Mouse (Mus musculus) megakaryocyte, embryonic 14.5 days (primary cell): ENCODE results near the gene Rbm3.

Source experiments
- FLI1 ChIP-seq: IDR thresholded peaks from 2 replicates; pipeline ENCODE4 v1.6.1; 2012; ENCODE audit warnings: low read length, inconsistent platforms, mixed read lengths
- GATA1 ChIP-seq: IDR thresholded peaks from 3 replicates; pipeline ENCODE4 v1.6.1; 2012; ENCODE audit warnings: mixed read lengths, low read length, inconsistent platforms, borderline replicate concordance

- TF ChIP-seq GATA1 (no peak), FLI1 (no peak)
Observed at GRCm38 (mm10) chrX:8089746-8090145, 55.9 kb downstream of the Rbm3 start.
